Mouse (Mus musculus): ENCODE data around the gene Crlf1.

The Crlf1 gene

GRCm38 (mm10) chr8:70469295-70469916 lies 23.6 kb upstream of the Crlf1 start:
- DNase-seq = no peak

GRCm38 (mm10) chr8:70469938-70470337 lies 23.0 kb upstream of the Crlf1 start:
- no peak for DNase-seq

- no peak for DNase-seq
Observed at GRCm38 (mm10) chr8:70471856-70472255, 21.1 kb upstream of the Crlf1 start.

- peak; percentile 97 to 99 for DNase-seq
Observed at GRCm38 (mm10) chr8:70476333-70477268, 16.4 kb upstream of the Crlf1 start, which contains the start of gene Klhl26. Gene Klhl26 (minus strand): TSS chr8:70476968.

GRCm38 (mm10) chr8:70477269-70477982 lies 15.5 kb upstream of the Crlf1 start:
- peak in 1 of 2 experiments; percentile 54 for DNase-seq

- no peak for DNase-seq
Observed at GRCm38 (mm10) chr8:70481908-70482307, 11.1 kb upstream of the Crlf1 start.

GRCm38 (mm10) chr8:70482943-70483342 lies 10.0 kb upstream of the Crlf1 start:
- peak; percentile 54 to 81 for DNase-seq

- no peak for DNase-seq
Observed at GRCm38 (mm10) chr8:70486191-70486681, 6.7 kb upstream of the Crlf1 start.

GRCm38 (mm10) chr8:70486941-70487520 lies 5.9 kb upstream of the Crlf1 start, which contains the start of gene Tmem59l:
Gene Tmem59l (minus strand): TSS chr8:70487358.
- no peak for DNase-seq

GRCm38 (mm10) chr8:70487993-70488796 lies 4.8 kb upstream of the Crlf1 start:
- DNase-seq = peak; percentile 60 to 84

- no peak for DNase-seq
Observed at GRCm38 (mm10) chr8:70488931-70489470, 4.0 kb upstream of the Crlf1 start.

GRCm38 (mm10) chr8:70489576-70489975 lies 3.4 kb upstream of the Crlf1 start:
- DNase-seq = peak in 1 of 2 experiments; percentile 65

- DNase-seq = no peak
Observed at GRCm38 (mm10) chr8:70490061-70490879, 2.7 kb upstream of the Crlf1 start.

GRCm38 (mm10) chr8:70490880-70491495 lies 2.0 kb upstream of the Crlf1 start:
- DNase-seq = no peak

GRCm38 (mm10) chr8:70493692-70494415 lies 896 bp downstream of the Crlf1 start:
- no peak for DNase-seq

GRCm38 (mm10) chr8:70494416-70494945 lies 1.5 kb downstream of the Crlf1 start:
- DNase-seq = no peak

GRCm38 (mm10) chr8:70495001-70495770 lies 2.2 kb downstream of the Crlf1 start:
- no peak for DNase-seq

GRCm38 (mm10) chr8:70495771-70496062 lies 2.8 kb downstream of the Crlf1 start:
- no peak for DNase-seq

Measured in lung, postnatal 4 days (tissue).